Mouse (Mus musculus) hindlimb bud, embryonic 11.5 days (tissue): Measurements from ENCODE around the gene Rtn4ip1.
"Not testable (repeated sequence)": the region's sequence is repeated elsewhere in the genome, so short reads cannot be mapped to it uniquely, and the experiment has no call there.

Experiments used
- DNase-seq: peaks from one replicate; pipeline ENCODE4 v3.0.0-alpha.2; 2012; ENCODE audit warnings: low read depth, low spot score; ENCODE audit errors: extremely low spot score

The Rtn4ip1 gene

GRCm38 (mm10) chr10:43927736-43928135 is 26.1 kb downstream of the Rtn4ip1 start:
- no peak for DNase-seq

- DNase-seq: no peak
Measured at GRCm38 (mm10) chr10:43928596-43928995, 27.0 kb downstream of the Rtn4ip1 start.

- DNase-seq: no peak
Measured at GRCm38 (mm10) chr10:43939136-43939662, 37.6 kb downstream of the Rtn4ip1 start.

GRCm38 (mm10) chr10:43943736-43944135 is 42.1 kb downstream of the Rtn4ip1 start:
- no peak for DNase-seq

- DNase-seq: no peak
Measured at GRCm38 (mm10) chr10:43945435-43945834, 43.8 kb downstream of the Rtn4ip1 start.

GRCm38 (mm10) chr10:43953942-43954341 is 52.3 kb downstream of the Rtn4ip1 start:
- DNase-seq: peak; percentile 62

GRCm38 (mm10) chr10:43964943-43965342 is 63.3 kb downstream of the Rtn4ip1 start:
- no peak for DNase-seq

- no peak for DNase-seq
Measured at GRCm38 (mm10) chr10:43973244-43973643, 71.6 kb downstream of the Rtn4ip1 start.

GRCm38 (mm10) chr10:43977353-43977752 is 75.7 kb downstream of the Rtn4ip1 start:
- no peak for DNase-seq

GRCm38 (mm10) chr10:43980080-43980479 is 78.5 kb downstream of the Rtn4ip1 start:
- DNase-seq: no peak

- not testable (repeated sequence) for DNase-seq
Measured at GRCm38 (mm10) chr10:43980742-43981141, 79.1 kb downstream of the Rtn4ip1 start.

- no peak for DNase-seq
Measured at GRCm38 (mm10) chr10:43982470-43982869, 80.9 kb downstream of the Rtn4ip1 start.

GRCm38 (mm10) chr10:43983241-43983640 is 81.6 kb downstream of the Rtn4ip1 start:
- no peak for DNase-seq

- DNase-seq: no peak
Measured at GRCm38 (mm10) chr10:43983866-43984265, 82.3 kb downstream of the Rtn4ip1 start.

GRCm38 (mm10) chr10:43991268-43991667 is 89.7 kb downstream of the Rtn4ip1 start:
- DNase-seq: no peak

GRCm38 (mm10) chr10:43992506-43992905 is 90.9 kb downstream of the Rtn4ip1 start:
- no peak for DNase-seq

GRCm38 (mm10) chr10:43993198-43993597 is 91.6 kb downstream of the Rtn4ip1 start:
- no peak for DNase-seq

GRCm38 (mm10) chr10:43995858-43996650 is 94.4 kb downstream of the Rtn4ip1 start:
- DNase-seq: no peak

- DNase-seq: no peak
Measured at GRCm38 (mm10) chr10:43997276-43997675, 95.7 kb downstream of the Rtn4ip1 start.

- no peak for DNase-seq
Measured at GRCm38 (mm10) chr10:43998023-43998422, 96.4 kb downstream of the Rtn4ip1 start.

- DNase-seq: no peak
Measured at GRCm38 (mm10) chr10:43998503-43999082, 97.0 kb downstream of the Rtn4ip1 start.

GRCm38 (mm10) chr10:44000156-44000865 is 98.7 kb downstream of the Rtn4ip1 start:
- DNase-seq: no peak
